Mouse (Mus musculus) CH12.LX (cell line): ENCODE results near the gene Trim40.

Experiments used
- CHD2 ChIP-seq: IDR thresholded peaks from 2 replicates; pipeline ENCODE4 v1.6.1; 2011; ENCODE audit warnings: low read length, improper control_type of control experiment
- CTCF ChIP-seq, 2 experiments: IDR thresholded peaks in 1 of 2; conservative IDR thresholded peaks in 1 of 2; 2 replicates each; pipeline ENCODE4 v1.5.1; 2011 to 2012; ENCODE audit warnings: low read depth in 2 of 2, low read length in 2 of 2, improper control_type of control experiment in 1 of 2, inconsistent platforms in 1 of 2, mild to moderate bottlenecking in 1 of 2, moderate library complexity in 1 of 2
- EP300 ChIP-seq: IDR thresholded peaks from 2 replicates; pipeline ENCODE4 v1.6.1; 2011; ENCODE audit warnings: low read length, improper control_type of control experiment
- MAFK ChIP-seq: IDR thresholded peaks from 2 replicates; pipeline ENCODE4 v1.6.1; 2011; ENCODE audit warnings: low read length, improper control_type of control experiment; ENCODE audit not compliant: insufficient replicate concordance
- POLR2A ChIP-seq: IDR thresholded peaks from 2 replicates; pipeline ENCODE4 v1.6.1; 2011; ENCODE audit warnings: low read depth, mild to moderate bottlenecking, improper control_type of control experiment, low read length
- SMC3 ChIP-seq: IDR thresholded peaks from 2 replicates; pipeline ENCODE4 v1.6.1; 2011; ENCODE audit warnings: low read depth, low read length, improper control_type of control experiment

GRCm38 (mm10) chr17:36836427-36836812, 53.5 kb downstream of the Trim40 start:
- no peak for TF ChIP-seq EP300
- TF ChIP-seq CHD2: no peak
- no peak for TF ChIP-seq CTCF (conservative IDR thresholded peaks at IDR 0.05 in 1 of 2, IDR thresholded peaks at IDR 0.05 in 1 of 2; ENCODE audit: low read depth in 2 of 2, low read length in 2 of 2)
- no peak for TF ChIP-seq POLR2A
- TF ChIP-seq SMC3: no peak
- TF ChIP-seq MAFK: no peak
